Comparison of ENCODE assay signal across 20 mouse cellular contexts in genomic region chr9:121436501-121436900, GRCm38 (mm10). TPM values are rescaled to one million over a fixed set of nuclear protein-coding genes. Genes with fewer than 3 reads are reported as not detected.
A peak's percentile ranks its signal among the peaks of the same experiment; 100 is the strongest.
DNase-seq lines count a peak whose midpoint lies in the region; ATAC-seq and TF ChIP-seq lines count a peak whose summit lies in the region.
"Had no signal": no experiment of that assay in that cellular context is flagged by ENCODE, and none has a peak within 500 bp of the region (broad histone marks: within the 10 kb centered on the region; RNA-seq: fewer than 3 reads in every experiment).

No protein-coding gene starts in this region.

- 0% methylated on average over 1 of the region's 1 CpGs for WGBS in embryonic facial prominence, embryonic 13.5 days
- 46% methylated on average over 1 of the region's 1 CpGs for WGBS in embryonic facial prominence, embryonic 10.5 days
- WGBS in heart, embryonic 15.5 days, result 17% methylated on average over 1 of the region's 1 CpGs
- 0% methylated on average over 1 of the region's 1 CpGs for WGBS in heart, adult 2 months
- 37% methylated on average over 1 of the region's 1 CpGs for WGBS in liver, embryonic 13.5 days (ENCODE audit: insufficient replicate concordance)
- WGBS in stomach, embryonic 15.5 days, result 19% methylated on average over 1 of the region's 1 CpGs

- intact Hi-C loops in heart, adult 2 months (cut with DNase I), result no loop called here

- no peaks in the 10 kb centered on the region for H3K9me3 ChIP-seq in embryonic facial prominence, embryonic 13.5 days
- H3K9me3 ChIP-seq in embryonic facial prominence, embryonic 10.5 days, result no peaks in the 10 kb centered on the region
- no peaks in the 10 kb centered on the region for H3K9me3 ChIP-seq in heart, embryonic 15.5 days (replicated peaks)
- no peaks in the 10 kb centered on the region for H3K9me3 ChIP-seq in liver, embryonic 13.5 days (replicated peaks)
- no peaks in the 10 kb centered on the region for H3K9me3 ChIP-seq in stomach, embryonic 15.5 days
- H3K9me3 ChIP-seq: hindbrain, embryonic 12.5 days; limb, embryonic 12.5 days had no signal

- no peak overlapping the region for H3K4me2 ChIP-seq in embryonic facial prominence, embryonic 13.5 days
- H3K4me2 ChIP-seq in heart, embryonic 15.5 days, result no peak overlapping the region
- no peak overlapping the region for H3K4me2 ChIP-seq in liver, embryonic 13.5 days
- H3K4me2 ChIP-seq in stomach, embryonic 15.5 days, result no peak overlapping the region
- H3K4me2 ChIP-seq: hindbrain, embryonic 12.5 days; limb, embryonic 12.5 days had no signal

- 0 out of 2 replicates have a peak overlapping the region, but pooled peaks have one; percentile 36 for H3K9ac ChIP-seq in embryonic facial prominence, embryonic 13.5 days
- H3K9ac ChIP-seq in heart, embryonic 15.5 days, result no peak overlapping the region
- no peak overlapping the region for H3K9ac ChIP-seq in heart, adult 2 months (ENCODE audit: low read depth, low read length)
- peak overlapping the region; percentile 2; the same call in 1 of the 2 replicates for H3K9ac ChIP-seq in liver, embryonic 13.5 days
- H3K9ac ChIP-seq in stomach, embryonic 15.5 days, result no peak overlapping the region
- H3K9ac ChIP-seq: forebrain, postnatal 0 days; hindbrain, embryonic 12.5 days; limb, embryonic 12.5 days had no signal

- no peak for TF ChIP-seq POLR2A in heart, adult 2 months (IDR thresholded peaks at IDR 0.05; ENCODE audit: insufficient read depth, low read depth, low read length)

- H3K79me2 ChIP-seq in heart, adult 2 months (replicated peaks; ENCODE audit: control insufficient read depth, insufficient read depth, low read length), result no peaks in the 10 kb centered on the region; the same call in 1 of the 2 replicates

- no peak overlapping the region for H3K4me3 ChIP-seq in embryonic facial prominence, embryonic 13.5 days
- H3K4me3 ChIP-seq in embryonic facial prominence, embryonic 10.5 days, result no peak overlapping the region
- H3K4me3 ChIP-seq in heart, embryonic 15.5 days, result no peak overlapping the region
- no peak overlapping the region for H3K4me3 ChIP-seq in heart, adult 2 months
- H3K4me3 ChIP-seq in liver, embryonic 13.5 days (replicated peaks), result no peak overlapping the region
- H3K4me3 ChIP-seq in stomach, embryonic 15.5 days (replicated peaks), result no peak overlapping the region
- H3K4me3 ChIP-seq: erythroblast, embryonic 14.5 days; hindbrain, embryonic 12.5 days; limb, embryonic 12.5 days had no signal

- TF ChIP-seq EP300 in heart, adult 2 months (IDR thresholded peaks at IDR 0.05; ENCODE audit: insufficient read depth, low read depth, low read length), result no peak

- H3K27ac ChIP-seq in embryonic facial prominence, embryonic 13.5 days, result no peak overlapping the region
- H3K27ac ChIP-seq in embryonic facial prominence, embryonic 10.5 days (replicated peaks), result no peak overlapping the region; the same call in 1 of the 2 replicates
- H3K27ac ChIP-seq in heart, embryonic 15.5 days, result peak overlapping the region; percentile 56
- no peak overlapping the region for H3K27ac ChIP-seq in heart, adult 2 months
- no peak overlapping the region for H3K27ac ChIP-seq in liver, embryonic 13.5 days
- peak overlapping the region; percentile 67 for H3K27ac ChIP-seq in stomach, embryonic 15.5 days
- H3K27ac ChIP-seq: hindbrain, embryonic 12.5 days; limb, embryonic 12.5 days had no signal

- no peak for ATAC-seq in embryonic facial prominence, embryonic 13.5 days (ENCODE audit: insufficient number of reproducible peaks, insufficient read depth, low FRiP score, low TSS enrichment, low read depth)
- ATAC-seq in heart, embryonic 15.5 days (replicated peaks; ENCODE audit: insufficient number of reproducible peaks, insufficient read depth, low FRiP score, low read depth), result no peak
- ATAC-seq in liver, embryonic 13.5 days (ENCODE audit: low read depth), result 0 out of 2 replicates have a peak, but pooled peaks have one; percentile 16
- ATAC-seq in stomach, embryonic 15.5 days (ENCODE audit: insufficient read depth, low FRiP score, low read depth), result peak; percentile 73; the same call in 1 of the 2 replicates
- ATAC-seq: activated CD4-positive, CD25-positive, alpha-beta regulatory T cell, adult 4 months; forebrain, postnatal 0 days had no signal

- TF ChIP-seq CTCF in heart, adult 2 months (IDR thresholded peaks at IDR 0.05), result no peak

- DNase-seq in embryonic facial prominence, embryonic 10.5 days (ENCODE audit: low spot score), result no peak
- no peak for DNase-seq in heart, adult 2 months
- no peak for DNase-seq in liver, embryonic 13.5 days
- DNase-seq in liver, result no peak
- DNase-seq in lung, postnatal 4 days, result no peak
- DNase-seq: cerebellum, postnatal 10 days; embryo, embryonic 11 days; forebrain, postnatal 0 days; gastrocnemius, postnatal 10 days; kidney, adult 18-20 months; right cerebral cortex, adult 18-20 months; spleen, adult 18-20 months had no signal

- H3K27me3 ChIP-seq in embryonic facial prominence, embryonic 13.5 days, result no peaks in the 10 kb centered on the region
- no peaks in the 10 kb centered on the region for H3K27me3 ChIP-seq in embryonic facial prominence, embryonic 10.5 days (replicated peaks; ENCODE audit: low read depth, poor library complexity, severe bottlenecking)
- no peaks in the 10 kb centered on the region for H3K27me3 ChIP-seq in heart, embryonic 15.5 days
- H3K27me3 ChIP-seq in heart, adult 2 months (ENCODE audit: control insufficient read depth, insufficient read depth, low read length), result no peaks in the 10 kb centered on the region
- no peaks in the 10 kb centered on the region for H3K27me3 ChIP-seq in liver, embryonic 13.5 days
- no peaks in the 10 kb centered on the region for H3K27me3 ChIP-seq in stomach, embryonic 15.5 days (replicated peaks)
- H3K27me3 ChIP-seq: hindbrain, embryonic 12.5 days; limb, embryonic 12.5 days had no signal

- H3K4me1 ChIP-seq in embryonic facial prominence, embryonic 13.5 days, result peaks cover 25% of the 10 kb centered on the region
- H3K4me1 ChIP-seq in embryonic facial prominence, embryonic 10.5 days, result peaks cover 10% of the 10 kb centered on the region
- H3K4me1 ChIP-seq in heart, embryonic 15.5 days (replicated peaks), result peaks cover 39% of the 10 kb centered on the region
- peaks cover 28% of the 10 kb centered on the region for H3K4me1 ChIP-seq in heart, adult 2 months (ENCODE audit: control insufficient read depth, insufficient read depth, low read length)
- peaks cover 45% of the 10 kb centered on the region for H3K4me1 ChIP-seq in liver, embryonic 13.5 days (replicated peaks)
- H3K4me1 ChIP-seq in stomach, embryonic 15.5 days, result peaks cover 3% of the 10 kb centered on the region; the same call in 1 of the 2 replicates
- H3K4me1 ChIP-seq: hindbrain, embryonic 12.5 days; limb, embryonic 12.5 days had no signal

- 0 out of 2 replicates have a peak, but pooled peaks cover 3% of the 10 kb centered on the region for H3K36me3 ChIP-seq in embryonic facial prominence, embryonic 13.5 days
- 0 out of 2 replicates have a peak, but pooled peaks cover 10% of the 10 kb centered on the region for H3K36me3 ChIP-seq in embryonic facial prominence, embryonic 10.5 days (replicated peaks)
- H3K36me3 ChIP-seq in heart, embryonic 15.5 days, result no peaks in the 10 kb centered on the region
- peaks cover 10% of the 10 kb centered on the region for H3K36me3 ChIP-seq in heart, adult 2 months (ENCODE audit: control insufficient read depth, insufficient read depth, low read length)
- H3K36me3 ChIP-seq in liver, embryonic 13.5 days, result no peaks in the 10 kb centered on the region
- no peaks in the 10 kb centered on the region for H3K36me3 ChIP-seq in stomach, embryonic 15.5 days

RNA-seq across cellular contexts. Expression of gene Cck, which starts 59.0 kb away (rescaled TPM):
- 0.53 TPM in 1 of 2 replicates, not detected in the other for polyA plus RNA-seq in embryonic facial prominence, embryonic 13.5 days (2015; fragmentation: Nextera tagmentation; extraction: Ambion mirVana)
- 0.91 and 0.99 TPM in 2 replicates for polyA plus RNA-seq in embryonic facial prominence, embryonic 10.5 days (2016; fragmentation: Nextera tagmentation; extraction: Ambion mirVana)
- 0.81 and 1.1 TPM in 2 replicates for polyA plus RNA-seq in heart, embryonic 15.5 days (2015; fragmentation: Nextera tagmentation; extraction: Ambion mirVana)
- not detected for total RNA-seq in heart, adult 2 months (2021)
- polyA plus RNA-seq in heart, adult 2 months (2012; rRNA removed), result 0.35 and 0.47 TPM in 2 replicates
- polyA plus RNA-seq in liver, embryonic 13.5 days (2015; fragmentation: Nextera tagmentation; extraction: Ambion mirVana), result 0.35 and 0.57 TPM in 2 replicates
- polyA plus RNA-seq in stomach, embryonic 15.5 days (2015; fragmentation: Nextera tagmentation; extraction: Ambion mirVana), result 8.1 and 12.1 TPM in 2 replicates
- polyA plus RNA-seq: activated CD4-positive, CD25-positive, alpha-beta regulatory T cell, adult 4 months; erythroblast, embryonic 14.5 days; testis, adult 2 months had no signal

Comparison
In these comparisons a context has a peak if more than half of its experiments do, and no peak if none do; other contexts are left out.
1. H3K27ac ChIP-seq: peak in heart, embryonic 15.5 days (single experiment) and stomach, embryonic 15.5 days (single experiment); none in embryonic facial prominence, embryonic 13.5 days (single experiment), embryonic facial prominence, embryonic 10.5 days (single experiment), heart, adult 2 months (single experiment) and liver, embryonic 13.5 days (single experiment).
2. ATAC-seq: peak in liver, embryonic 13.5 days (single experiment) and stomach, embryonic 15.5 days (single experiment); none in embryonic facial prominence, embryonic 13.5 days (single experiment) and heart, embryonic 15.5 days (single experiment).
3. H3K9ac ChIP-seq: peak in embryonic facial prominence, embryonic 13.5 days (single experiment) and liver, embryonic 13.5 days (single experiment); none in heart, embryonic 15.5 days (single experiment), heart, adult 2 months (single experiment) and stomach, embryonic 15.5 days (single experiment).